Mouse (Mus musculus) lung, postnatal 0 days (tissue): Measurements from ENCODE around the gene Lbr. TPM values are rescaled to one million over a fixed set of nuclear protein-coding genes. Genes with fewer than 3 reads are reported as not detected.
A peak's percentile ranks its signal among the peaks of the same experiment; 100 is the strongest.

Source experiments
- ATAC-seq: fragments of 200-750 bp; cut with Nextera tagmentation; 2 replicates; pipeline ENCODE4 v1.8.0; 2017; ENCODE audit warnings: moderate library complexity
- DNase-seq: peaks from one replicate; pipeline ENCODE4 v3.0.0-alpha.2; 2016; ENCODE audit warnings: low spot score
- H3K27ac ChIP-seq: fragments of 300-500 bp; sonication (generic); 2 replicates; pipeline ENCODE4 v1.5.1; 2014; ENCODE audit warnings: antibody characterized with exemption, mild to moderate bottlenecking, low read length, mixed read lengths
- H3K27me3 ChIP-seq: fragments of 300-500 bp; sonication (generic); replicated peaks from 2 replicates; pipeline ENCODE4 v1.6.1; 2014; ENCODE audit warnings: low read length, mixed read lengths; ENCODE audit not compliant: insufficient read depth
- H3K36me3 ChIP-seq: fragments of 300-500 bp; sonication (generic); 2 replicates; pipeline ENCODE4 v1.6.1; 2014; ENCODE audit warnings: low read length, mixed read lengths; ENCODE audit not compliant: insufficient read depth
- H3K4me1 ChIP-seq: fragments of 300-500 bp; sonication (generic); 2 replicates; pipeline ENCODE4 v1.6.1; 2014; ENCODE audit warnings: antibody characterized with exemption, low read depth, low read length, mixed read lengths; ENCODE audit not compliant: insufficient read depth
- H3K4me2 ChIP-seq: fragments of 300-500 bp; sonication (generic); replicated peaks from 2 replicates; pipeline ENCODE4 v1.6.1; 2014; ENCODE audit warnings: low read depth, mild to moderate bottlenecking, low read length, moderate library complexity, mixed read lengths
- H3K4me3 ChIP-seq: fragments of 300-500 bp; sonication (generic); 2 replicates; pipeline ENCODE4 v1.5.1; 2014; ENCODE audit warnings: low read depth, low read length
- H3K9ac ChIP-seq: fragments of 300-500 bp; sonication (generic); replicated peaks from 2 replicates; pipeline ENCODE4 v1.6.1; 2014; ENCODE audit warnings: low read depth, mild to moderate bottlenecking
- H3K9me3 ChIP-seq: fragments of 300-500 bp; sonication (generic); 2 replicates; pipeline ENCODE4 v1.6.1; 2016; ENCODE audit warnings: low read length, mixed read lengths
- CTCF ChIP-seq: IDR thresholded peaks from 2 replicates; pipeline ENCODE4 v1.5.1; 2016; ENCODE audit warnings: antibody characterized with exemption, mild to moderate bottlenecking
- EP300 ChIP-seq: IDR thresholded peaks from 2 replicates; pipeline ENCODE4 v1.6.1; 2016; ENCODE audit warnings: antibody characterized with exemption, mild to moderate bottlenecking, control low read depth
- WGBS: fragments of 180-500 bp; shearing (Covaris S2); extraction: QIAGEN DNeasy Blood & Tissue Kit; methylation state at CpG from one replicate; pipeline ENCODE4 v1.1.7; 2014; 5-methylcytosine and 5-hydroxymethylcytosine counted together
- polyA plus RNA-seq: library from polyadenylated mRNA; unstranded; fragments of >200 nt; fragmentation: Nextera tagmentation; extraction: Ambion mirVana; gene quantifications from 2 replicates; pipeline ENCODE4 v1.2.1, GENCODE M21; 2015

Gene Lbr
- polyA plus RNA-seq, 1 experiment from 2014 or later = 51.7 TPM

DNA sequence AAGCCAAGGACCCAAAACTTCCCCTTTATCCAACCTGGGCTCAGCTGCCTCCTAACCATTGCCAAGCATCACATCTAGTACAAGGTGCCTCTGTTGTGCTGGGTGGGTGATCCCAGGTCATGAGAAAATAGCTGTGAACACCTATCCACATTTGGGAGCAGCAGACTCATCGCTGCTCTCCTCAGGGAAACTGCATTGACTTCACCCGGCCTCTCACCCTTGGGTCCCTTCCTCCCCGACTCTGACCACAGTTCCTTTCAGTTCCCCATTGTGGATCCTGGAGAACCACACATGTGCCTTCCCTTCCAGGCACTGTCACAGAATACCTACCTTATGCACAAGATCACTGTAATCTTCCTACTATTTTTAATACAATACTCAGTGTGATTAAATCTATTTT is 2.9 kb upstream of the Lbr start:
- Histone ChIP-seq H3K4me2 (no peak overlapping the region), H3K27ac (no peak overlapping the region), H3K4me3 (no peak overlapping the region), H3K9ac (no peak overlapping the region), H3K4me1 (0 out of 2 replicates have a peak, but pooled peaks cover 6% of the 10 kb centered on the region), H3K27me3 (no peaks in the 10 kb centered on the region), H3K9me3 (no peaks in the 10 kb centered on the region), H3K36me3 (no peaks in the 10 kb centered on the region)
- DNase-seq (no peak), ATAC-seq (no peak)
- 85% methylated on average over 3 of the region's 3 CpGs for WGBS
- TF ChIP-seq EP300 (no peak), CTCF (no peak)

DNA sequence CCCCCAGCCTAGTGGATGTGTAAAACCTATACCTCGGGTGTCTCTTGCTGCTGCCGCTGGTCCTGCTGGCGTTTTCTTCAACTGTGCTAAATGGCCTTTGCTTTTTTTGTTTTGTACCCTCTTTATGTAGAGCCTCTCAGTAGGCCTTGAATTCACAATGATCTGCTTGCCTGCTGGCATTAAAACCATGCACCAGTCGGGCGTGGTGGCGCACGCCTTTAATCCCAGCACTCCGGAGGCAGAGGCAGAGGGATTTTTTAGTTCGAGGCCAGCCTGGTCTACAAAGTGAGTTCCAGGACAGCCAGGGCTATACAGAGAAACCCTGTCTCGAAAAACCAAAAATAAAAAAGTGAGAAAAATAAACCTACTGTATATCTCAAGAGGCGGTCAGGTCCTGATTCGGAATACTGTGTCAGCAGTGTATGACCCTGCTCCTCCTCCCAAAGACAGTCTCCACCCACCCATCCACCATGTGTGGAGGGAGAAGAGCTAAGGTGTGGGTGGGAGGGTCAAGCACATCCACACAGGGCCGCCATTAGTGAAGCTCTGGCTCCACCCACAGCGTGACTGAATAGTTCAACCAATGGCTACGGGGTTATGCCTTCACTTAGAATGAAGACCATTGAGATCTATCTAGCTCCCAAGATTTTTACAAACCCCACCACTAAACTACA is 2.2 kb upstream of the Lbr start:
- H3K27me3 ChIP-seq = no peaks in the 10 kb centered on the region
- no peak overlapping the region for H3K9ac ChIP-seq
- H3K36me3 ChIP-seq = no peaks in the 10 kb centered on the region
- peaks cover 10% of the 10 kb centered on the region; the same call in 1 of the 2 replicates for H3K4me1 ChIP-seq
- no peak overlapping the region for H3K27ac ChIP-seq
- H3K4me2 ChIP-seq = no peak overlapping the region
- TF ChIP-seq CTCF (no peak), EP300 (no peak)
- no peak for ATAC-seq
- DNase-seq = no peak
- WGBS = 88% methylated on average over 15 of the region's 15 CpGs
- no peaks in the 10 kb centered on the region for H3K9me3 ChIP-seq
- no peak overlapping the region for H3K4me3 ChIP-seq

DNA sequence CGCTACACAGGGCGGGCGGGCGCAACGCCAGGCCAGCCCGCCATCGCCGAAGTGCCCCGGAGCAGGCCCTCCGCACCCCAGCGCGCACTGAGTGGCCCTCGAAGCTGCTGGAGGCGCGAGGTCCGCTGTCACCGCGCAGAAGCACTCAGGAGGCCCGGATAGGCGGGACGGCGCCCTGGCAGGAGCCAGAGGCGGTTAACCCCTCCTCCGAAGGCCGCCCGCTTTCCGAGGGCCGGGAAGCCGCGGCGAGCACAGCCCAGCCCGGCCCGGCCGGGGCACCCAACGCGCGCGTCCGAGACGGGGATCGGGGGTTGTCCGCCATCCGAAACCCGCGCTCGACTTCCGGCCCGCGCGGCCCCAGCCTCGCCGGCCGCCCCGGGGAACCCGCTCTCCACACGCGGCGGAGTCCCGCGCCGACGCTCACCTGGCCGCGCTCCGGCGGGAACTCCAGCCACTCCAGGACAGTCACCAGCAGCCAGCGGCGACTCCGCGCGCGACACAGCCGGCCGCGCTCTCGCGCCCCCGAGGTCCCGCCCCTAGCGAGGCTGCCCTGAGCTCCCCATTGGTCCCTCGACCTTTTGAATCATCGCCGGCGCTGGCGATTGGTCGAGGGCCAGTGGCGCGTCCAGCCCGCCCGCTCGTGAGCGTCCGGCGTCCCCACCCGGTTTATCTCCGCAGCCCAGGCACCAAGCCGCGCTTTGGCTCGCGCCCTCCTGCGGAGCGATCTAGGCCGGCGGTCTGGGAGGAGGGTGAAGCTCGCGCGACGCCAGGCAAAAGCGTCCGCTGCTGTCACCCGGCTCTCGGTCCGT is 778 bp downstream of the Lbr start:
- no peaks in the 10 kb centered on the region for H3K27me3 ChIP-seq
- peak overlapping the region; percentile 85 for H3K4me3 ChIP-seq
- no peaks in the 10 kb centered on the region for H3K9me3 ChIP-seq
- peak; percentile 98 for ATAC-seq
- under 1% methylated on average over 87 of the region's 113 CpGs for WGBS
- H3K36me3 ChIP-seq = no peaks in the 10 kb centered on the region
- H3K27ac ChIP-seq = peak overlapping the region; percentile 99
- peak overlapping the region; percentile 88 for H3K4me2 ChIP-seq
- TF ChIP-seq CTCF (peak; percentile 67), EP300 (no peak)
- peak overlapping the region; percentile 92 for H3K9ac ChIP-seq
- H3K4me1 ChIP-seq = peaks cover 18% of the 10 kb centered on the region; the same call in 1 of the 2 replicates
- DNase-seq = peak; percentile 98

DNA sequence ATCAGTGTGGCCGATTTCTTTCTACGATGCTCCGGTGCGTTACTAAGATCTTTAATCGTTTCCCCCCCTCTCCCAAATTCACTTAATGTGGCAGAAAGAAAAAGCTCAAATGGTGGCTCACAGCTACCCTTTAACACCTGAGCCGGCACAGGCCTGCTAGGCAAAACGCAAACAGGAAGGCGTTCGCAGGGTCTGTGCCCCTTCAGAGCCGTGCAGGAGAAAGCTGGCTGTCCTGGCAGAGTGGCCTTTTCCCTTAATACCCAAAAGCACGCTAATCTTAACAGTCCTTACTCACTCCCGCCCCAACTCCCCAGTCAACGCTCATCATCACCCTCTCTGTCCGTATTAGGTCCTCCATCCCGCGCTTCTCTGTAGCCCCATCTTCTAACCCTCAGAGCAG is 1.4 kb downstream of the Lbr start:
- Histone ChIP-seq H3K27ac (peak overlapping the region; percentile 99), H3K4me2 (peak overlapping the region; percentile 88), H3K9ac (peak overlapping the region; percentile 92), H3K4me3 (peak overlapping the region; percentile 85), H3K27me3 (no peaks in the 10 kb centered on the region), H3K36me3 (no peaks in the 10 kb centered on the region), H3K4me1 (peaks cover 18% of the 10 kb centered on the region; the same call in 1 of the 2 replicates), H3K9me3 (no peaks in the 10 kb centered on the region)
- under 1% methylated on average over 16 of the region's 16 CpGs for WGBS
- no peak for ATAC-seq
- DNase-seq = no peak
- TF ChIP-seq CTCF = no peak
- TF ChIP-seq EP300 = no peak

DNA sequence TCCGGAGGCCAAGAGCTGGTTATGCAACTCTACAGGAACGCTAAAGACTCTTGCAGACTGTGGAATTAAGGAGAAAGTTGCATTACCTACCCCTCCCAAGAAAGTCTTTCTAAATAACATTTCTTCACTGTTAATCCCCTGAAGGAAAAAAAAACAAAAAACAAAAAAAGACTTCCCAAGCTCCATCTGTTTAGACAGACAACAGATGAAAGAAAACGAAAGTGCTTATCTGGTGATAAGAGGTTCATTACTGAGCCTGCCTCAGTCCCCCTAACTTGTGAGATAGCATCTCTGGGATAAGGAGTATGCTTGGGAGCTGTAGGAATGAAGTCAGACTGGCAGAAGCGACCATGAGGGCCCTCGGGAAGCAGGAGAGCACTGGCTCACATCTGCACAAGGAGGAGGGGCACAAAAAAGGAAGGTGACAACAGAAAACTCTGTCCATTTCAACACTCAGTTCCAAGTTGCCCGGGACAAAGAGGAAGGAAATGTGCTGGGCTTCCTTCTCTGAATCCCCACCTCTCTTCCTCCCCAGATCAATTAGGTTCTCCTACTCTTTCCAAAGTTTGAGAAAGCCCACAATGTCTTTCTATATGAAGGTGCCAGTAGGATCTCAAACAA is 3.0 kb downstream of the Lbr start:
- ATAC-seq = no peak
- Histone ChIP-seq H3K9ac (0 out of 2 replicates have a peak overlapping the region, but pooled peaks have one; percentile 9), H3K4me3 (peak overlapping the region; percentile 8; the same call in 1 of the 2 replicates), H3K4me1 (peaks cover 18% of the 10 kb centered on the region; the same call in 1 of the 2 replicates), H3K4me2 (peak overlapping the region; percentile 38), H3K27me3 (no peaks in the 10 kb centered on the region), H3K27ac (peak overlapping the region; percentile 4; the same call in 1 of the 2 replicates), H3K36me3 (peaks cover 8% of the 10 kb centered on the region; the same call in 1 of the 2 replicates), H3K9me3 (no peaks in the 10 kb centered on the region)
- no peak for TF ChIP-seq EP300
- TF ChIP-seq CTCF = no peak
- WGBS = 7% methylated on average over 6 of the region's 6 CpGs
- DNase-seq = peak; percentile 65

DNA sequence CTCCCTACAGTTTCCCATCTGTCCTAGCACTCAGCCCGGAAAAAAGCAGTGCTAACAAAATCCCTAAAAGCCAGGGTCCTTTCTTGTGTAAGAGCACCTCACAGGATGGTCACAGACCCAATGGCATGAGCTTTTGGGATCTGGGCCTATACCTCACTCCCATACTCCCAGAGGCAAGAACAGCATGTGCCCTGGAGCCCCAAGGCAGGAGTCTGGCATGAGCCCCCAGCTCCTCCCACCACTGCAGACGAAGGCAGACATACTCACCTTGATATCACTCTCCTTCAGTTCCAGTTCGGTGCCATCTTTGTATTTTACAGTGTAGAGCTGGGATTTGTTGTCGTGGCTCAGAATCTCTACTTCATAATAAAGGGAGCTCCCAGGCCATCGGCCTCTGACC is 4.7 kb downstream of the Lbr start:
- WGBS = 74% methylated on average over 5 of the region's 5 CpGs
- peaks cover 16% of the 10 kb centered on the region; the same call in 1 of the 2 replicates for H3K4me1 ChIP-seq
- H3K4me2 ChIP-seq = no peak overlapping the region
- DNase-seq (no peak), ATAC-seq (no peak)
- no peak overlapping the region for H3K9ac ChIP-seq
- no peak overlapping the region for H3K27ac ChIP-seq
- no peaks in the 10 kb centered on the region for H3K9me3 ChIP-seq
- H3K36me3 ChIP-seq = peaks cover 10% of the 10 kb centered on the region; the same call in 1 of the 2 replicates
- H3K4me3 ChIP-seq = no peak overlapping the region
- H3K27me3 ChIP-seq = no peaks in the 10 kb centered on the region
- no peak for TF ChIP-seq CTCF
- TF ChIP-seq EP300 = no peak
